Mouse (Mus musculus) spleen, adult 10 weeks (tissue): ENCODE results near the gene Olfr177. TPM values are rescaled to one million over a fixed set of nuclear protein-coding genes. Genes with fewer than 3 reads are reported as not detected.

Experiments
- polyA plus RNA-seq: library from polyadenylated mRNA; stranded (reverse); fragments of 350-450 nt; fragmentation: Illumina TruSeq; extraction: RNeasy Lipid Tissue Mini Kit (QIAGEN cat#74804); gene quantifications from one replicate; pipeline ENCODE4 v1.2.3, GENCODE M21; 2015; ENCODE audit warnings: low replicate concordance; ENCODE audit not compliant: insufficient read depth

Gene Olfr177
- not detected for polyA plus RNA-seq

GRCm38 (mm10) chr16:58874668-58875067, at the start of gene Olfr177:
Olfr177 (minus strand) TSS chr16:58874768.

GRCm38 (mm10) chr16:58891963-58892362, 17.4 kb upstream of the Olfr177 start, which contains the start of gene Olfr178:
Olfr178 (minus strand) TSS chr16:58892063.

GRCm38 (mm10) chr16:58826732-58827319, 47.7 kb downstream of the Olfr177 start, which contains the start of gene Olfr175-ps1:
Olfr175-ps1 (minus strand) TSS chr16:58826782.

Other genes starting within 250 kb of the Olfr177 start
- gene E330017A01Rik, start 236.0 kb downstream of the Olfr177 start, polyA plus RNA-seq = not detected
- gene Cpox, start 204.5 kb downstream of the Olfr177 start, polyA plus RNA-seq = 35.9 TPM
- 1.9 TPM for gene Gpr15, start 155.7 kb downstream of the Olfr177 start, polyA plus RNA-seq
- 48.4 TPM for gene Cldnd1, start 146.9 kb downstream of the Olfr177 start, polyA plus RNA-seq
- not detected for gene Olfr172, start 111.6 kb downstream of the Olfr177 start, polyA plus RNA-seq
- not detected for gene Olfr173, start 74.5 kb downstream of the Olfr177 start, polyA plus RNA-seq
- not detected for gene Olfr175-ps1, start 48.0 kb downstream of the Olfr177 start, polyA plus RNA-seq
- gene Olfr178, start 17.3 kb upstream of the Olfr177 start, polyA plus RNA-seq = not detected
- gene Olfr181, start 54.0 kb upstream of the Olfr177 start, polyA plus RNA-seq = not detected
- not detected for gene Olfr180, start 54.6 kb upstream of the Olfr177 start, polyA plus RNA-seq
- gene Olfr183, start 120.6 kb upstream of the Olfr177 start, polyA plus RNA-seq = not detected
- not detected for gene Olfr186, start 155.5 kb upstream of the Olfr177 start, polyA plus RNA-seq
- gene Olfr187, start 165.0 kb upstream of the Olfr177 start, polyA plus RNA-seq = not detected
- gene Olfr190, start 203.2 kb upstream of the Olfr177 start, polyA plus RNA-seq = not detected
- gene Olfr191, start 215.1 kb upstream of the Olfr177 start, polyA plus RNA-seq = not detected
- not detected for gene Olfr193, start 237.1 kb upstream of the Olfr177 start, polyA plus RNA-seq
- not detected for gene Olfr194, start 246.3 kb upstream of the Olfr177 start, polyA plus RNA-seq